Mouse (Mus musculus): Measurements from ENCODE around the gene Ypel4. TPM values are rescaled to one million over a fixed set of nuclear protein-coding genes. Genes with fewer than 3 reads are reported as not detected.

Ypel4 gene
- polyA plus RNA-seq (2017; shearing (Covaris generic)), result 0.99 TPM

DNA sequence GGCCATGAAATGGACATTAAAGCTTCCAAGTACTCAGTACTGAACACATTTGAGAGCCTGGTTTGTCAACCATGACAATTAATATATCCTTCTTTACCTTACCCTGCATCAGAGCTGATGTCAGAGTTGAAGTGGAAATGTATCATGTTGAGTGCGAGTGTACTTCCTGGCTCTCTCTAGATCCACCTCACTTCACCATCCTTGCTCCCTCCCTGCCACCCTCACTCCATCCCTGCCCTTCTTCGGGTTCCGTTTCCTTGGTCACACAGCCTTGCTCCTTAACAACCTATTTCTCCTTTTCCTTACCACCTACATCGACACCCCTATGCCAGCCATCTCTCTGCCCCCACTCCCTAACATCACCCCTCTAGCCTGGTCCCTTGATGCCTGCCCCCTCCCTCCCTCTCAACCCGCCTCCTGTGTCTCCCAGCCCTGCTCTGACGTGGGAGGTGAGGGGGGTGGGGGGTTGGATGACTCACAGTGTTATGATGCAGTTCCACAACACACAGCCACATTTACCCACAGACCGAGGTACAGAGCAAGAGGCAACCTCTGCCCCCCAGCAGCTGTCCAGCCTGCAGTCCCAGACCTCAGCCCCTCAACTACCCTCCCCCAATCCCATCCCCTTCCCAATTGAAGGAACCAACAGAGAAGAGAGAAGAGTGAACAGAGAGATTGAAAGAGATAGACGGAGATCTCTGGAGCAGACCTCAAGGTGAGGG is at the start of gene Ypel4:
TSS of gene Ypel4 (plus strand) at position 480 of the 722 bp plus-strand sequence.

DNA sequence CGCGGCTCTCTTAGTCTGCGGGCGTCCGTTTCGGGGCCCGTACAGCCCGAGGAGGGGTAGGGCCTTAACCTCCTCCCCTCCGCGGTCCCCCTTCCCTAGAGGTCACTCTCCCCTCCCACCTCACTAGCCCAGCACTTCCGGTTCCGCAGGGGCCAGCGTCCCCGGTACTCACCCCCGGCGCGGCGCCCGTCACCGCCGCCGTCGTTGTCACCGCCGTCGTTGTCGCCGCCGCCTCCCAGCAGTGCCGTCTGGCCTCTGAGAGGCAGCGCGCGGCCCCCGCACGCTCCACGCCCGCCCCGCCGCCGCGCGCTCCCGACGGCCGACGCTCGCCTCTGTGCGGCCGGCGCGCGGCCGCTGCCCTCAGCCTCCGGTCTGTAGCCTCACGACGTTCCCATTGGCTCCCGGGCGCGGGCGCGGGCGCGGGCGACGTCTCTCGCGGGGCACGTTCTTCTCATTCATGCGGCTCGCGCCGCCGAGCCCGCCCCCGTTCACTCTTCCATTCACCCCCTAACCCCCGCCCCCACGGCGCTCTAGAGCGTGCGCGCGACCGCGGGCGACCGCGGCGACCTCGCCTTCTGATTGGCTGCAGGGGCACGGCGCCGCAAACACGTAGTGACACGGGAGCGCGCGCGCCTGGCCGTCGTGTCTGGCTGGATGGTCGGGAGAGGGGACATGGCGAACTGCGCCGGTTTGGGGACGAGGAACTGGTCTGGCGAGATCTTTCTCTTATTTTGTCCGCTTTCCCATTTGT is 18.9 kb upstream of the Ypel4 start, which contains the start of gene Zdhhc5:
TSS of gene Zdhhc5 (minus strand) at position 370 of the 751 bp plus-strand sequence.

DNA sequence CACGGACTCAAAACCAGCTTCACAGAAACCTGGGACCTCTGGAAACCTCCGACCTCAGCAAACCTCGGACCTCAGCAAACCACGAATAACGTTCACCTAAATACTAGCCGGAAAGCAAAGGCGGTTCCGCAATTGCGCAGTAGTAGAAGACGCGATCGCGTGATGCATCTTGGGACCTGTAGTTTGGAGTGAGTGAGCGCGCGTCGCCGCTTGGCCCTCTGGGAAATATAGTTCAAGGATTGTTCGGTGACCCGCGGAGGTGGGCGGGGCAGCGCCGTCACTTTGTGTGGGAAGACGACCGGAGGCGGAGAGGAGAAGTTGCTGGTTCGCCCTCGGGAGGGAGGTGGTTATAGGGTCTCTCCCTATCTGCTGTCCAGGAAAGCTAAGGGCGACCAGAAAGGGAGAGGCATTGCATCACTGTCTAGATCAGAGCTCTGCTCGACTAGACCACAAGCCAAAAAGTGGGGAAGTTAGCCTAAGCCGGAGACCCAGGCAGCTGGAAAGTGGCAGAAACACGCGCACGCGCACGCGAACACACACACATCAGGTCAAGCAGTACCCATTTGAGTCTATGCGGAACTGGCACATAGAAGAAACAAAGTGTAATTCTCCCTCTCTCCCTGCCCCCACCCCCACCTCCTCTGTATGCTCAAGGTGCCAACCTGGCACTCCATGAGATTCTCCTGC is 6.5 kb upstream of the Ypel4 start, which contains the start of gene Clp1:
TSS of gene Clp1 (minus strand) at position 179 of the 687 bp plus-strand sequence.

DNA sequence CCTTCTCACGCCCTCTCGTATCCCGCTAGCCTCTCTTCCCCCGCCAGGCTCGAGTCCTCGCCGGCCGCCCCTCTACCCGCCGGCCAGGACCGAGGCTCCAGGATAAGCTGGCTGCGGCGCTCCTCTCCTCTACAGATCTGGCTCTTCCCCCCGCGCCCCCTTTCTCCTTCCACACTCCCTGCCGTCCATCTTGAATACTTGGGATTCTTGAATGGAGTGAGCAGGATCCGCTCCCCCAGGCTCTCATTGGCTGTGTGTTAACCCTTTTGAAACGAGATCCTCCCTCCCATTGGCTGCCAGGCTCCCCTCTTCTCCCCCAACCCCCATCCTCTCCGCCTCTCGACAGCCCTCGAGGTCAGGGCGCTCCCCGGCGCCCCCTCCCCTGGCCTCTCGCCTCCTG is 9.7 kb downstream of the Ypel4 start, which contains the start of gene Gm19426:
TSS of gene Gm19426 (minus strand) at position 95 of the 400 bp plus-strand sequence.

DNA sequence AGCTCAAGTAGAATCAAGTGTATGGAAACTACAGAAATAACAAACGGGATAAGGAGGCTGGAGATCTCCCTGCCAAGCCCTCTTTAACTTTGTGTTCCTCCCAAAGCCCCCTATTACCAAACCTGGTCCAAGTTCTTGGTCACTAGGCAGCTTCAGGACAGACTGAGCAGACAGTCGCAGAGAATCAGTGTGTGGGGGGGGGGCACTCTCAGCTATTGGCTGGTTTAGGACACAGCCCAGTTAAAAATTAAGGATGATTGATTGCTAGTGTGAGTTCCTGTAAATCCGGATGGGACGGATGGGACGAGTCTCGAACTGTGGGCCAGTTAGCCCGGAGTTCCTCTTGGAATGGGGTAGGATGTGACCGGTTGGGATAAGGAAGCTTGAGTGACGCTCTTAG is 41.4 kb downstream of the Ypel4 start, which contains the start of gene Serping1:
TSS of gene Serping1 (minus strand) at position 204 of the 400 bp plus-strand sequence.

Other genes starting within 250 kb of the Ypel4 start
- not detected for gene Ctnnd1, start 83.3 kb upstream of the Ypel4 start, polyA plus RNA-seq (2017; shearing (Covaris generic))
- gene Btbd18, start 75.0 kb upstream of the Ypel4 start, polyA plus RNA-seq (2017; shearing (Covaris generic)), result not detected
- gene Selenoh, start 63.3 kb upstream of the Ypel4 start, polyA plus RNA-seq (2017; shearing (Covaris generic)), result 49.2 TPM
- not detected for gene Gm28635, start 56.0 kb upstream of the Ypel4 start, polyA plus RNA-seq (2017; shearing (Covaris generic))
- 14.0 TPM for gene Med19, start 55.7 kb upstream of the Ypel4 start, polyA plus RNA-seq (2017; shearing (Covaris generic))
- gene Tmx2, start 54.9 kb upstream of the Ypel4 start, polyA plus RNA-seq (2017; shearing (Covaris generic)), result 54.1 TPM
- gene Zdhhc5, start 18.9 kb upstream of the Ypel4 start, polyA plus RNA-seq (2017; shearing (Covaris generic)), result 54.3 TPM
- 93.8 TPM for gene Clp1, start 6.7 kb upstream of the Ypel4 start, polyA plus RNA-seq (2017; shearing (Covaris generic))
- gene Gm19426, start 9.6 kb downstream of the Ypel4 start, polyA plus RNA-seq (2017; shearing (Covaris generic)), result not detected
- 0.45 TPM for gene Serping1, start 41.4 kb downstream of the Ypel4 start, polyA plus RNA-seq (2017; shearing (Covaris generic))
- gene Ube2l6, start 64.8 kb downstream of the Ypel4 start, polyA plus RNA-seq (2017; shearing (Covaris generic)), result 6.1 TPM
- gene Smtnl1, start 88.6 kb downstream of the Ypel4 start, polyA plus RNA-seq (2017; shearing (Covaris generic)), result not detected
- gene Timm10, start 92.9 kb downstream of the Ypel4 start, polyA plus RNA-seq (2017; shearing (Covaris generic)), result 14.3 TPM
- gene Slc43a1, start 104.8 kb downstream of the Ypel4 start, polyA plus RNA-seq (2017; shearing (Covaris generic)), result 19.3 TPM
- not detected for gene Rtn4rl2, start 152.7 kb downstream of the Ypel4 start, polyA plus RNA-seq (2017; shearing (Covaris generic))
- 2.1 TPM for gene Slc43a3, start 202.5 kb downstream of the Ypel4 start, polyA plus RNA-seq (2017; shearing (Covaris generic))
- gene Prg2, start 246.4 kb downstream of the Ypel4 start, polyA plus RNA-seq (2017; shearing (Covaris generic)), result not detected

All from effector memory CD4-positive, alpha-beta T cell, adult 7 months (primary cell).